Mouse (Mus musculus): ENCODE data around the gene Minar1. TPM values are rescaled to one million over a fixed set of nuclear protein-coding genes. Genes with fewer than 3 reads are reported as not detected.

Gene Minar1
- polyA plus RNA-seq, 1 experiment from 2014 or later = 0.37 TPM

GRCm38 (mm10) chr9:89601891-89602290, 21.0 kb downstream of the Minar1 start:
- Histone ChIP-seq H3K4me2 (replicated peaks) (no peak overlapping the region), H3K9me3 (no peaks in the 10 kb centered on the region), H3K27ac (replicated peaks) (no peak overlapping the region), H3K9ac (replicated peaks) (no peak overlapping the region), H3K4me1 (no peaks in the 10 kb centered on the region), H3K27me3 (no peaks in the 10 kb centered on the region), H3K4me3 (no peak overlapping the region), H3K36me3 (no peaks in the 10 kb centered on the region)
- 91% methylated on average over 9 of the region's 9 CpGs for WGBS
- ATAC-seq (ENCODE audit: low FRiP score, low read depth) = no peak

- no peak overlapping the region for H3K9ac ChIP-seq (replicated peaks)
- H3K36me3 ChIP-seq = no peaks in the 10 kb centered on the region
- no peaks in the 10 kb centered on the region for H3K27me3 ChIP-seq
- H3K27ac ChIP-seq (replicated peaks) = no peak overlapping the region
- H3K4me1 ChIP-seq = no peaks in the 10 kb centered on the region
- H3K9me3 ChIP-seq = no peaks in the 10 kb centered on the region
- 88% methylated on average over 7 of the region's 7 CpGs for WGBS
- no peak for ATAC-seq (ENCODE audit: low FRiP score, low read depth)
- no peak overlapping the region for H3K4me3 ChIP-seq
- H3K4me2 ChIP-seq (replicated peaks) = no peak overlapping the region
Observed at GRCm38 (mm10) chr9:89600677-89601076, 22.2 kb downstream of the Minar1 start.

- H3K9ac ChIP-seq (replicated peaks) = no peak overlapping the region
- ATAC-seq (ENCODE audit: low FRiP score, low read depth) = no peak
- 79% methylated on average over 3 of the region's 3 CpGs for WGBS
- H3K4me2 ChIP-seq (replicated peaks) = no peak overlapping the region
- H3K27ac ChIP-seq (replicated peaks) = no peak overlapping the region
- no peaks in the 10 kb centered on the region for H3K27me3 ChIP-seq
- H3K4me3 ChIP-seq = no peak overlapping the region
- no peaks in the 10 kb centered on the region for H3K4me1 ChIP-seq
- H3K9me3 ChIP-seq = no peaks in the 10 kb centered on the region
- no peaks in the 10 kb centered on the region for H3K36me3 ChIP-seq
Observed at GRCm38 (mm10) chr9:89597071-89597470, 25.9 kb downstream of the Minar1 start.

GRCm38 (mm10) chr9:89596392-89596791, 26.5 kb downstream of the Minar1 start:
- ATAC-seq (ENCODE audit: low FRiP score, low read depth) = no peak
- no peak overlapping the region for H3K4me2 ChIP-seq (replicated peaks)
- 86% methylated on average over 5 of the region's 5 CpGs for WGBS
- no peaks in the 10 kb centered on the region for H3K4me1 ChIP-seq
- no peaks in the 10 kb centered on the region for H3K36me3 ChIP-seq
- no peaks in the 10 kb centered on the region for H3K9me3 ChIP-seq
- no peak overlapping the region for H3K9ac ChIP-seq (replicated peaks)
- H3K27ac ChIP-seq (replicated peaks) = no peak overlapping the region
- no peaks in the 10 kb centered on the region for H3K27me3 ChIP-seq
- H3K4me3 ChIP-seq = no peak overlapping the region

- Histone ChIP-seq H3K36me3 (no peaks in the 10 kb centered on the region), H3K9me3 (no peaks in the 10 kb centered on the region), H3K9ac (replicated peaks) (no peak overlapping the region), H3K27me3 (no peaks in the 10 kb centered on the region), H3K4me3 (no peak overlapping the region), H3K27ac (replicated peaks) (no peak overlapping the region), H3K4me2 (replicated peaks) (no peak overlapping the region), H3K4me1 (no peaks in the 10 kb centered on the region)
- WGBS = 82% methylated on average over 3 of the region's 3 CpGs
- ATAC-seq (ENCODE audit: low FRiP score, low read depth) = no peak
Observed at GRCm38 (mm10) chr9:89592391-89592790, 30.5 kb downstream of the Minar1 start.

- WGBS = 89% methylated on average over 5 of the region's 5 CpGs
- Histone ChIP-seq H3K27ac (replicated peaks) (no peak overlapping the region), H3K4me1 (no peaks in the 10 kb centered on the region), H3K27me3 (no peaks in the 10 kb centered on the region), H3K36me3 (no peaks in the 10 kb centered on the region), H3K9me3 (no peaks in the 10 kb centered on the region), H3K9ac (replicated peaks) (no peak overlapping the region), H3K4me2 (replicated peaks) (no peak overlapping the region), H3K4me3 (no peak overlapping the region)
- no peak for ATAC-seq (ENCODE audit: low FRiP score, low read depth)
Observed at GRCm38 (mm10) chr9:89578422-89578821, 44.5 kb downstream of the Minar1 start.

GRCm38 (mm10) chr9:89552663-89553062, 70.3 kb downstream of the Minar1 start:
- Histone ChIP-seq H3K4me2 (replicated peaks) (no peak overlapping the region), H3K27me3 (no peaks in the 10 kb centered on the region), H3K4me1 (no peaks in the 10 kb centered on the region), H3K36me3 (no peaks in the 10 kb centered on the region), H3K9ac (replicated peaks) (no peak overlapping the region), H3K4me3 (no peak overlapping the region), H3K9me3 (peaks cover 3% of the 10 kb centered on the region; the same call in 1 of the 2 replicates), H3K27ac (replicated peaks) (no peak overlapping the region)
- 93% methylated on average over 2 of the region's 2 CpGs for WGBS
- ATAC-seq (ENCODE audit: low FRiP score, low read depth) = no peak

Other genes with a start within 250 kb of the Minar1 start
- 39.1 and 45.7 TPM in 2 replicates for gene Tmed3, start 81.9 kb upstream of the Minar1 start, polyA plus RNA-seq (2016; fragmentation: Nextera tagmentation; extraction: Ambion mirVana)
- not detected in 2 replicates for gene Ankrd34c, start 115.3 kb upstream of the Minar1 start, polyA plus RNA-seq (2016; fragmentation: Nextera tagmentation; extraction: Ambion mirVana)

All from midbrain, embryonic 12.5 days (tissue).